Mouse (Mus musculus) testis, postnatal 10 days (tissue): ENCODE measurements at regions not wholly inside any gene's neighbourhood (a gene's known extent, or its start where the extent isn't known, plus 50 kb on each side); places are given as distances from the start of the nearest gene placed in this dataset.
"Not testable (repeated sequence)": the region's sequence is repeated elsewhere in the genome, so short reads cannot be mapped to it uniquely, and the experiment has no call there.

ENCODE experiments used
- DNase-seq: peaks from one replicate; pipeline ENCODE4 v3.0.0; 2021; ENCODE audit warnings: low spot score

DNA sequence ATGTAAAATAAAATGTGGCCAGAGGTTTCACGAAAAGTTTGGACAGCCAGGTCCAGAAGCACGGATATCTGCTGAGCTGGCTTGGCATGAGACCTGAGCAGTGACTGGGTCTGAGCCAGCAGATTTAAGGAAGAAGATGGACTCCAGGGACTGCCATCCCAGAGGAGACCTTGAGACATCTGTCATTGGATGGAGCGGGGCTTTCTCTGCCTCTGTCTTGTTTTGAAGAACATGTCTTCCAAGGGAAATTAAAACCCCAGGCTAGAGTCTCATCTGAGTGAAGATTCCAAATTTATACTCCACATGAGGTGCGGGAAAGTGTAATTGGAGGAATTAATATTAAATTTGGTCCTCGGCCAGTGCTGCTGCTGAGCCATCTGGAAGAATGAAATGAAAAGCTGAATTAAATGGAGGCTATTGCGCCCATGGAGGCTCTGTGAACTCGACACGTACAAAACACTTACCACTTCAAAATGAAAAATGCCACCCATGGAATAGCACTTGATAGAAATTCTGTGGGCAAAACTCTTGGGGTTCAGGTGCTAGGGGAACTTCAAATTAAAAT lies 129.8 kb upstream of the Adcy2 start:
- no peak for DNase-seq

DNA sequence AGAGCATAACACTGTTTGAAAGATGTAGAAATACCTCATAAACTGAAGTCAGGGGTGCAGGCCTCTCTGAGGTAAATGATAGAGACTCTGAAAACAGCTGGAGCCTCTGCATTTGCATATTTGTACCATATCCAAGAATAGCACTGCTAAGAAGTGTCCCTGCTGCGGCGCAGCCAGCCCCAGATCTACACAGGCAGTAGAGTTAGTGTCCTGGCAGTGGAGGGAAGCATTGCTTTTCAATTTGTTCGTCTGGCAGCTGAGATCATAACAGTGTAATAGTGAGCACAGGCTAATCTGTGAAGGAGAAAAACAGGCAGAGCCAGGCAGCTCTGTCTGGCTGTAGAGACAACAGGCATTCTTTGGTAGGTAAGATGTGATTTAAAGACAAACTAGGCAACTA lies 128.2 kb upstream of the Adcy2 start:
- DNase-seq, result no peak

DNA sequence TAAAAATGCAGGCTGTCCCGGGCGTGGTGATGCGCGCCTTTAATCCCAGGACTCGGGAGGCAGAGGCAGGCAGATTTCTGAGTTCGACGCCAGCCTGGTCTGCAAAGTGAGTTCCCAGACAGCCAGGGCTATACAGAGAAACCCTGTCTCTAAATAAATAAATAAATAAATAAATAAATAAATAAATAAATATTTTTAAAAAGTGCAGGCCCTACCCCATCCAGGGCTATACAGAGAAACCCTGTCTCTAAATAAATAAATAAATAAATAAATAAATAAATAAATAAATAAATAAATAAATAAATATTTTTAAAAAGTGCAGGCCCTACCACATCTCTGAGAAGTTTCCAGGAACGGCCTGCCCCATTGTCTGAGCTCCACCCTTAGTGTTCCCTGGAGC lies 119.4 kb upstream of the Adcy2 start:
- not testable (repeated sequence) for DNase-seq

DNA sequence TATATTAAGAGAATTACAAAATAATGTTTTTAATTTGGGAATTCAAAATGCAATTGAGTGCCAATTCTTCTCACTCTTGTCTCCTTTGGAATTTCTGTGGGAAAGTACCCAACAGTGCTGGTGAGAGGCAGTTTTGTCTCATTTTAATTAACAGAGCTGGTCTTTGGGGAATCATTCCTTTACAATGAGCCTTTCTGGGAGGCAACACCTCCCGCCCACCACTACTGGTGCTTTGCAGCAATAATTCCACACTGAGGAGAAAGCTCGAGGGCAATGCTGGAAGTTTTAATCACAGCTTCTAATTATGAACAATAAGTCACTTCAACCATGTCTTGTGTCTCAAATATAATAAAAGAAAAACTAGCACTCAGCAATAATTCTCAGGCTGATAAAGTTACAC lies 109.8 kb upstream of the Adcy2 start:
- DNase-seq, result no peak

DNA sequence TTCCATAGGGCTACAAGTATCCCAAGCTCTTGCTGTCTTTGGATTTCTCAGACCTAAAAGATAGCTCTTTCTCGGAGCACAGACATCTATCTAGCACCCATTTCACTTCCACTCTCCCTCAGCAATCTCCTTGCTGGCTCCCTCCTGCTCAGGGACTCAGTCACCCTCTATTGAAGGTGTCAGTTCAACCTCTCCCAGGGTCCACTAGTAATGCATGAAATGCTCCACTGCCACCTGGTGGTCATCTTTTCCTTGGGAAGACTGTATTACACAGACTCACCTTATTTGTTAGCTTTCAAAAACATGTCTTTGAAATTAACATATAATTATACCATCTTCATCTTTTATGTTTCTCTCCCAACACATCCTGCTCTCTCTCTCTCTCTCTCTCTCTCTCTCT lies 87.3 kb upstream of the Adcy2 start:
- DNase-seq, result peak; percentile 83

DNA sequence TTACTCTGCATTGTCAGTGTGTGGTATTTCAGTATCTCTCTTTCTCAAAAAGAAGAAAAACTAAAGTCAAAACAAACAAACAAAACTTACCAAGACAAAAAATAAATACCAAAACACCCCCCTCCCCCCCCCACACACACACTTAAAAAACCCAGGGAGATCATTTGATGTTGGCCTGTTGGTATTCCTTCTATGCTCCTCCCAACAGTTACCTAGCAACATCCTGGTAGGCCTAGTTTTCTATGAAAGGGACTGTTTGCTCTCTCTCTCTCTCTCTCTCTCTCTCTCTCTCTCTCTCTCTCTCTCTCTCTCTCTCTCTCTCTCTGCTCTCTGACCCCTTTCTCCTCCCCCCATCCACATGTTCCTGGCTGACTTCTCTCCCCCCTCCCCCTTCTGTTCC lies 71.0 kb upstream of the Adcy2 start:
- DNase-seq, result no peak

DNA sequence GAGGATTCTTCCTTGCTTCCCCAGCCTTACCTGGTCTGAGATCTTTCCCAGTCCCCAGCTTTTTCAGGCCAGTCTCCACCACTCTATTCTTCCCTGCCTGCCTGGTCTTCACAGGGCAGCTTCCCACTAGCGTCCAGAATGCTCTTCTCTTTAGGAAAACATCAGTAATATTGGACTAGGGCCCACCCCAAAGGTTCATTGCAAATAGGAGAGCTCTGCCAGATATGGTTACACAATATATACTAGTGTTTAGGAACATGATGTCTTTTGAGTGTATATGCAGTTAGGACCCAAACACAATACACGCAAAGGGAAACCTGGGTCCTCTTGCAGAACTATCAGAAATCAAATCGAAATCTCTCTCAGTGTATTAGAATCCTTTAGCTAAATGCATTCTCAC lies 70.5 kb upstream of the Adcy2 start:
- DNase-seq, result no peak

DNA sequence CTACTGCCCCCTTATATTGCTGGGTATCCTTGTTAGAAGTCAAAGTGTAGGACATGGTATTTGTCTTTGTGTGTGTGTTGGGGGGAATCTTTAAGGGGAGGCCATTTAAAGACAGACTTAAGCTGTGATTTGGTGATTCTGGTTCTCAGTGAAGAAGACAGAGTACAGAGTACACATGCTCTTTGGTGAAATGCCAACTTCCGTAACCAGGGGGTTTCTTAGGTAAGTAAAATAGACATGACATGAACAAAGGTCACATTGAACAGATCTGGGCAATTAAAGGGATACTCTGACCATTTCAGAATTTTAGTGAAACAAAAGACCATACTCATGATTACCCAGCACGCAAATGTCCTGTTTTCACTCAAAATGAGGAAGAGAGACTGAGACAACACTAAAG lies 67.3 kb upstream of the Adcy2 start:
- DNase-seq, result no peak

DNA sequence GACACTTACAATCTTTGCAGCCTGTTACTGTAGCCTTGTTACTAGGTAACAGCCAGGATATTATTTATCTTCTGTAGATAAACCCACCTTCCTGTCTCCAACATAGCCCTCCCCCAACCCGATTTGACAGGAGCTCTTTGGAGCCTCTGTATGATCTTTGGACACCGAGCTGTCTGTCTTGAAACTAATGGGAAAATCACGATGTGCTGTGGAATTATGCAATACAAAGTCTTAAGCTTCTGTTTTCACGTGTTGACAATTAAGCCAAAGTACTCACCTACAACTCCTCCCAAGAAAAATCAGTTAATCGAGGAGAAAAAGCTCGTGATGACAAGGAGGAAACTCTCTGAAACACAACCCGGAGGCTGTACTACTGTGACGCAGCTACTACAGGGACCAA lies 65.9 kb upstream of the Adcy2 start:
- DNase-seq, result no peak

DNA sequence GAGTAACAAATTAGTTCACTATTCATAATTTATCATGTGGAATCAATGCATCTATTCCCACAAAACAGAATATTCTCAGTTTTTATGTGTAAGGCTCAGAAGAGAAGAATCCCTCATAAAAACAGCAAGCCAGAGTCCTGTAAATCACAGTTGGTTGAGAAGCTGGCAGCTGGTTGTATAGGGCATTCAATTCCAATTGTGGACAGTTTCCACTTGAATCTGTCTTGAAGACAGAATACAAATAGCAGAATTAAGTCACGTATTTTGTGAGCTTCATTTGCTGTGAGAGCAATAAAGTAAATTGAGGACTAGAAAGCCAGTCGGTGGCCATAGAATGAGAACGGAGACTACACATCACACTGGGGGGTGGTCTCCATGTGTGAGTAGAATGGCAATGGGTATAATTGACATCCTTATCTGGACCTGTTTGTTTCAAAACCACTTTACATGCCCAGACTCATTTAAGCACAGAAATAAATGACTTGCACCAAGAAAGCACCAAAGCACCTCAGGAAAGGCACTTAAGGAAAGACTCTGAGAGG lies 63.4 kb upstream of the Adcy2 start:
- DNase-seq, result no peak

DNA sequence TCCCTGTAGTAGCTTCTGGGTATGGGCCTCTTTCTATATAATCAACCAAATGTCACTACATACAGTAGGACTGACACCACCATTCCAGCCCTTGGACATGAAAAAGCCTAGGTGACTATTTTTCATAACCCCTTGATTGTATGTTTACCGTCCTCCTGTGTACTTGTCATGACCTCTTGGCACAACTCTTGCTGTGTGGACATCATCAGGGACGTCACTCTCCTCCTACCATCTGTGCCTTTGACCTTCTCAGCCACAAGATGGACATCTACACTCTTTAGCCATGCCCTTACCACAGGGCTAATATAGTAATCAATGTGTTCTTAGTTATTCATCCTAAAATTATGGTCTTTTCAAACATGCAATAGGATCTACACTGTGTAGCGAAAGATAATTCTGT lies 62.1 kb upstream of the Adcy2 start:
- no peak for DNase-seq
